11 mouse cellular contexts compared by ENCODE assay signal in the genomic region with DNA sequence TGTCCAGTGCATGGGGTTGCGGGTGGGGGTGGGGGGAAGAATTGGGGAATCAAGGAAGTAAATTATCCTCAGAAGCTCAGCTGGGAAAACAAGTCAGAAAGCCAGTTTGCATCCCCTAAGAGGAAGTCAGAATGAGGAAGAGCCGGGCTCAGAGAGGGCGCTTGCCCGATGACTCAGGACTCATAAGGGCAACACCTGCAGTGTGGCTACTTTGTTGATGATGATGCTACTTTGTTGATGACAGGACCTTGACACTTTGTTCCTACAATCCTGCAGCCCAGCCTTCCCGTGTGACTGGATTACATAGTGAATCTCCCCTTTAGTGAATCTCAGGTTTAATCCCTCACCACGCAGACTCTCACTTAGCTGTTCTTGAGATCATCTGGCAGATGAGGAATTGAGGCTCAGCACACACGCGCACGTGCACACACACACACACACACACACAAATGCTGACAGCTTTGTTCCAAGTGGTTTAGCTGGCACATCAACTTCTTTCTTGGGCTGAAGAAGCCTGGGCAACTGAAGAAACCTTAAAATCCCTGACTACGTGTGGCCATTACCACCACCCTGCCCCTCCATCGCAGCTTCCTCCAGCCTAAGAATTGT. TPM values are rescaled to one million over a fixed set of nuclear protein-coding genes. Genes with fewer than 3 reads are reported as not detected.
DNase-seq lines count a peak whose midpoint lies in the region; ATAC-seq and TF ChIP-seq lines count a peak whose summit lies in the region.
"Had no signal": no experiment of that assay in that cellular context is flagged by ENCODE, and none has a peak within 500 bp of the region (broad histone marks: within the 10 kb centered on the region; RNA-seq: fewer than 3 reads in every experiment).

No protein-coding gene starts in this region.

- ATAC-seq in lung, embryonic 15.5 days (ENCODE audit: borderline replicate concordance, extremely low read depth, low FRiP score, low TSS enrichment), result no peak
- no peak for ATAC-seq in lung, postnatal 0 days
- ATAC-seq in intestine, postnatal 0 days, result peak; percentile 32; the same call in 1 of the 2 replicates

- peak; percentile 41 to 69 for DNase-seq in heart, adult 18-20 months
- DNase-seq in heart, postnatal 4 days, result no peak
- no peak for DNase-seq in lung, postnatal 0 days (ENCODE audit: low spot score)
- DNase-seq in splenic B cell, adult 2 months (ENCODE audit: low read depth, low spot score), result peak; percentile 38
- no peak for DNase-seq in urinary bladder, postnatal 14 days (ENCODE audit: low spot score)
- no peak for DNase-seq in spleen, postnatal 4 days (ENCODE audit: low spot score in 2 of 2)
- DNase-seq: adrenal gland, postnatal 14 days; gastrocnemius, postnatal 36 days had no signal

- no peak for TF ChIP-seq EP300 in lung, postnatal 0 days (IDR thresholded peaks at IDR 0.05)

- no peaks in the 10 kb centered on the region for H3K36me3 ChIP-seq in lung, embryonic 15.5 days
- H3K36me3 ChIP-seq in lung, postnatal 0 days (ENCODE audit: insufficient read depth, low read length), result no peaks in the 10 kb centered on the region
- peaks cover 18% of the 10 kb centered on the region for H3K36me3 ChIP-seq in intestine, postnatal 0 days (ENCODE audit: control insufficient read depth, insufficient read depth)
- H3K36me3 ChIP-seq in splenic B cell, adult 2 months (ENCODE audit: control insufficient read depth, insufficient read depth, low read length, poor library complexity, severe bottlenecking), result 0 out of 2 replicates have a peak, but pooled peaks cover 2% of the 10 kb centered on the region
- H3K36me3 ChIP-seq: midbrain, embryonic 12.5 days had no signal

- peaks cover 75% of the 10 kb centered on the region for H3K4me1 ChIP-seq in lung, embryonic 15.5 days
- peaks cover 17% of the 10 kb centered on the region for H3K4me1 ChIP-seq in lung, postnatal 0 days (ENCODE audit: insufficient read depth, low read depth, low read length)
- H3K4me1 ChIP-seq in intestine, postnatal 0 days (replicated peaks; ENCODE audit: control insufficient read depth, insufficient read depth, low read length), result peaks cover 17% of the 10 kb centered on the region

- H3K9ac ChIP-seq in lung, embryonic 15.5 days, result no peak overlapping the region
- H3K9ac ChIP-seq in lung, postnatal 0 days (replicated peaks; ENCODE audit: low read depth), result no peak overlapping the region
- H3K9ac ChIP-seq in intestine, postnatal 0 days (ENCODE audit: low read depth, low read length), result no peak overlapping the region
- H3K9ac ChIP-seq: midbrain, embryonic 12.5 days had no signal

- H3K4me3 ChIP-seq in lung, embryonic 15.5 days, result no peak overlapping the region
- no peak overlapping the region for H3K4me3 ChIP-seq in lung, postnatal 0 days (ENCODE audit: low read depth, low read length)
- H3K4me3 ChIP-seq in intestine, postnatal 0 days (ENCODE audit: low read depth, low read length), result no peak overlapping the region
- H3K4me3 ChIP-seq: midbrain, embryonic 12.5 days had no signal

- H3K27ac ChIP-seq in lung, embryonic 15.5 days, result peak overlapping the region; percentile 80
- no peak overlapping the region for H3K27ac ChIP-seq in lung, postnatal 0 days (ENCODE audit: low read length)
- H3K27ac ChIP-seq in intestine, postnatal 0 days (ENCODE audit: low read depth, low read length), result peak overlapping the region; percentile 29; the same call in 1 of the 2 replicates
- H3K27ac ChIP-seq: midbrain, embryonic 12.5 days had no signal

- H3K9me3 ChIP-seq in lung, embryonic 15.5 days, result no peaks in the 10 kb centered on the region
- no peaks in the 10 kb centered on the region for H3K9me3 ChIP-seq in lung, postnatal 0 days (ENCODE audit: low read length)
- H3K9me3 ChIP-seq in intestine, postnatal 0 days (ENCODE audit: control insufficient read depth), result no peaks in the 10 kb centered on the region
- H3K9me3 ChIP-seq: midbrain, embryonic 12.5 days had no signal

- 67% methylated on average over 11 of the region's 11 CpGs for WGBS in lung, embryonic 15.5 days
- WGBS in lung, postnatal 0 days, result 69% methylated on average over 11 of the region's 11 CpGs
- 66% methylated on average over 11 of the region's 11 CpGs for WGBS in intestine, postnatal 0 days

- no peaks in the 10 kb centered on the region for H3K27me3 ChIP-seq in lung, embryonic 15.5 days
- H3K27me3 ChIP-seq in lung, postnatal 0 days (replicated peaks; ENCODE audit: insufficient read depth, low read length), result no peaks in the 10 kb centered on the region
- no peaks in the 10 kb centered on the region for H3K27me3 ChIP-seq in intestine, postnatal 0 days (replicated peaks; ENCODE audit: control insufficient read depth, insufficient read depth, low read length)
- no peaks in the 10 kb centered on the region for H3K27me3 ChIP-seq in splenic B cell, adult 2 months (ENCODE audit: control insufficient read depth, insufficient read depth, low read length, poor library complexity, severe bottlenecking)
- H3K27me3 ChIP-seq: midbrain, embryonic 12.5 days had no signal

- peak overlapping the region; percentile 17; the same call in 1 of the 2 replicates for H3K4me2 ChIP-seq in lung, embryonic 15.5 days
- H3K4me2 ChIP-seq in lung, postnatal 0 days (replicated peaks; ENCODE audit: low read depth, low read length), result no peak overlapping the region
- H3K4me2 ChIP-seq in intestine, postnatal 0 days (replicated peaks; ENCODE audit: low read depth), result no peak overlapping the region
- H3K4me2 ChIP-seq: midbrain, embryonic 12.5 days had no signal

- TF ChIP-seq CTCF in lung, postnatal 0 days (IDR thresholded peaks at IDR 0.05), result no peak
- TF ChIP-seq CTCF in intestine, postnatal 0 days (IDR thresholded peaks at IDR 0.05; ENCODE audit: low read depth), result no peak

RNA-seq across cellular contexts. Expression of a gene that starts 18.1 kb away (rescaled TPM):
- 10 to 100 TPM; 29.7 to 35.5 TPM for total RNA-seq in heart, adult 18-20 months (2021)
- total RNA-seq in heart, postnatal 4 days (2021), result 10 to 100 TPM; 31.6 to 34.2 TPM
- 18.6 and 20.3 TPM in 2 replicates for polyA plus RNA-seq in lung, embryonic 15.5 days (2015; fragmentation: Nextera tagmentation; extraction: Ambion mirVana)
- polyA plus RNA-seq in lung, postnatal 0 days (2015; fragmentation: Nextera tagmentation; extraction: Ambion mirVana), result 17.5 and 19.7 TPM in 2 replicates
- 31.5 and 35.6 TPM in 2 replicates for polyA plus RNA-seq in intestine, postnatal 0 days (2015; fragmentation: Nextera tagmentation; extraction: Ambion mirVana)

RNA-seq across cellular contexts. Expression of a gene that starts 18.4 kb away (rescaled TPM):
- total RNA-seq in heart, adult 18-20 months (2021), result not detected
- not detected for total RNA-seq in heart, postnatal 4 days (2021)
- polyA plus RNA-seq in lung, embryonic 15.5 days (2015; fragmentation: Nextera tagmentation; extraction: Ambion mirVana), result 0.34 and 0.64 TPM in 2 replicates
- polyA plus RNA-seq in lung, postnatal 0 days (2015; fragmentation: Nextera tagmentation; extraction: Ambion mirVana), result 1.7 and 2.0 TPM in 2 replicates
- polyA plus RNA-seq in intestine, postnatal 0 days (2015; fragmentation: Nextera tagmentation; extraction: Ambion mirVana), result 0.30 and 0.47 TPM in 2 replicates

RNA-seq across cellular contexts. Expression of a gene that starts 42.0 kb away (rescaled TPM):
- 10 to 100 TPM; 13.4 to 16.3 TPM for total RNA-seq in heart, adult 18-20 months (2021)
- total RNA-seq in heart, postnatal 4 days (2021), result 10 to 100 TPM; 10.7 to 10.8 TPM
- polyA plus RNA-seq in lung, embryonic 15.5 days (2015; fragmentation: Nextera tagmentation; extraction: Ambion mirVana), result 11.1 and 11.6 TPM in 2 replicates
- polyA plus RNA-seq in lung, postnatal 0 days (2015; fragmentation: Nextera tagmentation; extraction: Ambion mirVana), result 9.9 and 10.0 TPM in 2 replicates
- polyA plus RNA-seq in intestine, postnatal 0 days (2015; fragmentation: Nextera tagmentation; extraction: Ambion mirVana), result 6.1 and 7.5 TPM in 2 replicates

RNA-seq across cellular contexts. Expression of a gene that starts 42.1 kb away (rescaled TPM):
- 10 to 100 TPM; 19.2 to 23.0 TPM for total RNA-seq in heart, adult 18-20 months (2021)
- total RNA-seq in heart, postnatal 4 days (2021), result 10 to 100 TPM; 30.8 to 32.0 TPM
- polyA plus RNA-seq in lung, embryonic 15.5 days (2015; fragmentation: Nextera tagmentation; extraction: Ambion mirVana), result 37.8 and 41.1 TPM in 2 replicates
- 24.9 and 25.4 TPM in 2 replicates for polyA plus RNA-seq in lung, postnatal 0 days (2015; fragmentation: Nextera tagmentation; extraction: Ambion mirVana)
- polyA plus RNA-seq in intestine, postnatal 0 days (2015; fragmentation: Nextera tagmentation; extraction: Ambion mirVana), result 19.9 and 20.9 TPM in 2 replicates

RNA-seq across cellular contexts. Expression of a gene that starts 59.4 kb away (rescaled TPM):
- total RNA-seq in heart, adult 18-20 months (2021), result 10 to 100 TPM in 1 of 2 experiments, 1 to 10 TPM in 1; 9.5 to 11.3 TPM
- 1 to 10 TPM; 8.7 to 9.3 TPM for total RNA-seq in heart, postnatal 4 days (2021)
- polyA plus RNA-seq in lung, embryonic 15.5 days (2015; fragmentation: Nextera tagmentation; extraction: Ambion mirVana), result 6.6 and 6.7 TPM in 2 replicates
- 12.1 and 14.7 TPM in 2 replicates for polyA plus RNA-seq in lung, postnatal 0 days (2015; fragmentation: Nextera tagmentation; extraction: Ambion mirVana)
- 4.1 and 4.4 TPM in 2 replicates for polyA plus RNA-seq in intestine, postnatal 0 days (2015; fragmentation: Nextera tagmentation; extraction: Ambion mirVana)

Comparison
In these comparisons a context has a peak if more than half of its experiments do, and no peak if none do; other contexts are left out.
1. DNase-seq: peak in heart, adult 18-20 months (2 of 2) and splenic B cell, adult 2 months (single experiment); none in heart, postnatal 4 days (single experiment), lung, postnatal 0 days (single experiment), urinary bladder, postnatal 14 days (single experiment) and spleen, postnatal 4 days (0 of 2).